Mouse (Mus musculus) spleen, postnatal 4 days (tissue): Measurements from ENCODE around the gene Sptb.
A peak's percentile ranks its signal among the peaks of the same experiment; 100 is the strongest.

Source experiments
- DNase-seq, 2 experiments: peaks; one replicate each; pipeline ENCODE4 v3.0.0; 2022; ENCODE audit warnings: low spot score in 2 of 2

Gene Sptb

GRCm38 (mm10) chr12:76576061-76576460 lies 134.3 kb downstream of the Sptb start:
- DNase-seq = no peak

DNA sequence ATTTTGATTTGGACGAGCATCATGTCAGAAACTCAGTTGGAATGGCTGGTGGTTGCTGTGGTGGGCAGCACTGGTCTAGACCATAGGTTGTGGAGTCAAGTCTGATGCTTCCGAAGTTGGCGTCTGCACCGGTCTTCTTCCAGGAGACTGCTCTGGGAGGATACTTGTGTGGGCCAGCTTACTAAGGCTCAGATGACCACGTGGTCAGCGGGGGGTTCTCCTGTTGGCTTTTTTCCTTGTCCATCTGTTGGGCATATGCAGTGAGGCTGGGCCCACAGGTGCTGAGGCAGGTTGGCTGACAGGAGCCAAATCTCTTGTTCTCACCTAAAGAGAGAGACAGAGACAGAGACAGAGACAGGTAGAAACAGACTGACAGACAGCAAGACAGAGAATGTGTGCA lies 135.5 kb downstream of the Sptb start:
- DNase-seq = no peak

DNA sequence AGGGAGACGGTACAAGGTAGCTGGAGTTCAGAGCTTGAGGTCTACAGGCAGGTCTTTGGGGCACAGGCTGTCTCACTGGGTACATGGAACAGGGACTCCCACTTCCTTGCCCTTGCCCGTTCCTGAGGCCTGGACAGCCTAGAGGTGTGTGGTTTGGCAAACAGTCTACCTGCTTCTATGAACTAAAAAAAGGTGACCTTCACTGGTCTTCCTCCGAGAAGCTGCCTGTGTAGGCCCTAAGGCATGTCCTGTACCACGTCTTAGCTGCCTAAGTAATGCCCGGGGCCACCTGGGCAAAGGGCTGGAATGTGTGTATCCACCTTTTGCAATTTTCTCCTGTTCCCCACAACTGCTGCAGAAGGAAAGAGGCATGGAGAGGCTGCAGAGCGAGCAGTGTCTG lies 137.0 kb downstream of the Sptb start:
- no peak for DNase-seq

DNA sequence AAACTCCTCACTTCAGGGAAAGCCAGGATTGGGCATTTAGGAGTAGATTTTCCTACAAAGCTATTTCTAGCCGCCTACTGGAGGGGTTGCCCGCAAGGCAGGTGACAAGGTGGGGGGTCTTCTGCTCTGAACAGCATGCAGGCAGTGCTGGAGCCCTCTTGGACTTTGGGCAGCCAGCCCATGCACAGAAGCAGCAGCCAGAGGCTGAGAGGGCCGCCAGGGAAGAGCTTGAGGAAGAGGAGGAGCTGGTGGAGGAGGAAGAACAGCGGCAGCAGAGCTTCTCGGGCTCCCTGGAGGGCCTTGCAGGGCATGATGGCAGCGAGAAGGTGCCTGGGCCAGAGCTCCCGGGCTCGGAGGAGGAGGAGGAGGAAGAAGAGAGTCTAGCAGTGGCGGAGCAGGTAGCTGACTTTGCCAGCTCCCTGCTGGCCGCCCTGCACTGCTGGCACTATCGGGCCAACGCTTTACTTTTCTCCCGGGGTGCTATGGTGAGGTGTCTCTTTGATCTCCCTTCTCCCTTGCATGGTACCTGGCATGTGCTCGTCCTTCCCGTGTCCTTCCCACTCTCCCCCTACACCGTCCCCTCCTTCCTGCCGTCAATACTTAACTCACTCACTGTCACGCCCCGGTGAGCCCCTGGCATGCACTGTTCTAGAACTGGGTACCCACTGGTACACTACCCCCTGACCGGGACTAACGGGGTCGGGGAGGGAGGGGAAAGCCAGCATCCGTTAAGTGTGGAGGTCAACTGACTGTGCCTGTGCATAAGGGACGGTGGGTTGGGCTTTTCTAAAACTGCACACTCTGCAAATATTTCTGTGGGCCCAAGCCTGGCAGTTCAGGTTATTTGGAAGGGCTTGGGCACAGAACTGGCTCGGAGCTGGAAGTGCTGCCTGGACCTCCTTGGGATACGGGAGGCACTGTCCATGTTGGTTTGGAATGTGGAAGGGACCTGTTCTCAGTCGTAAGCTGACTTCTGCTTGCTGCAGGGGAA lies 137.8 kb downstream of the Sptb start:
- DNase-seq = no peak

DNA sequence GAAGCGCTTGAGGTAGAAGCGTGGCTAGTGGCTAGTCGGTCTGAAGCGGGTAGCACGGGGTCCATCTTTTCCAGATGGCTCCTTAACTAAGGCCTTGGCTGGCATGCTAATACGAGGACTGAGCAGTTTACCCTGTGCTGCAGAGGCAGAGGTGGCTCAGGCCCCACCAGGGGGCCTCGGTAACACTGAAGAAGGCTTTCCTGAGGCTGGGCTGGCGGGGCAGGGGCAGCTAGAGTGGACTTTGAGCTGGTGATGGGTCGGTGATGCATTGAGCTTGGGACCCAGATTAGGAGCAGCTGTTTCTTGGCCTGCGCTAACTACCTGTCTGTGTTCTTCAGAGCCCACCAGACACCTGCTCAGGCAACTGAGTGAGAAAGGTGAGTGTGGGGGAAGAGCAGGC lies 139.1 kb downstream of the Sptb start:
- DNase-seq = no peak

- no peak for DNase-seq
These were observed 140.0 kb downstream of the Sptb start for GRCm38 (mm10) chr12:76570221-76570940.

DNA sequence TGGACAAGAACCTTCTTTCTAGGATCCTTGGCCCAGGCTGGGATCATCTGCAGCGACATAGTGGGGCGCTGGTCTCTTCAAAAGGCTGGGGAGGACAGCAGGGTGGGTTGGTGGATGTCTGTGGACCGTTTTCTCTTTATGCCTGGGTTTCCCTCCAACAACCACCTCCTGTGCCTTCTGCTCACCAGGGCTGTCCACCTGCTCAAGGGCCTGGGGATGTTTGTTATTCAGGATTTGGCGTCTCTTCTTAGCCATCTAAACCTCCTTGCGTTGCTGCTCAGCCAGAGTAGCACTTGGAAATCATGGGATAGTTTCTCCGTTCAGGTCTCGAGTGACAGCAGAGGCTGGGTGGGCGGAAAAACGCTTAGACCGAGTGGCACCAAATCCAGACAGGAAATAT lies 144.1 kb downstream of the Sptb start:
- DNase-seq = no peak

DNA sequence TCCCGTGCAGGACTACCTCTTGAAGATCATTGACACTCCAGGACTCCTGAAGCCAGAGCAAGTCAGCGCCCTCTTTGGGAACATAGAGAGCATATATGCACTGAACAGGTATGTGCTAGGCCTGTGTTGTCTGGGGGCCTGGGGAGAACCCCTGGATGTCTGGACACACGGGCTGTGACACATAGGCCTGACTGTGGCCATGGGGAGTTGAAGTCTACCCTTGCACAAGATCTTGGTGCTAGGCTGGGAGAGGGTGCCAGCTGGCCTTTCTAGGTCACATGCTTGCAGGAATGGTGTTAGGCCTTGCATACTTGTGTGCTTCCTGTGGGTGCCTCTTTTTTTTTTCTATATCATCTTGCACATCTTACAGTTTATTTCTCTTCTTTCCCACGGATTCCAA lies 148.2 kb downstream of the Sptb start:
- DNase-seq = no peak

GRCm38 (mm10) chr12:76558206-76558605 lies 152.1 kb downstream of the Sptb start:
- DNase-seq = no peak

GRCm38 (mm10) chr12:76556745-76557389 lies 153.5 kb downstream of the Sptb start:
- no peak for DNase-seq

- DNase-seq = no peak
These were observed 154.2 kb downstream of the Sptb start for GRCm38 (mm10) chr12:76556187-76556586.

DNA sequence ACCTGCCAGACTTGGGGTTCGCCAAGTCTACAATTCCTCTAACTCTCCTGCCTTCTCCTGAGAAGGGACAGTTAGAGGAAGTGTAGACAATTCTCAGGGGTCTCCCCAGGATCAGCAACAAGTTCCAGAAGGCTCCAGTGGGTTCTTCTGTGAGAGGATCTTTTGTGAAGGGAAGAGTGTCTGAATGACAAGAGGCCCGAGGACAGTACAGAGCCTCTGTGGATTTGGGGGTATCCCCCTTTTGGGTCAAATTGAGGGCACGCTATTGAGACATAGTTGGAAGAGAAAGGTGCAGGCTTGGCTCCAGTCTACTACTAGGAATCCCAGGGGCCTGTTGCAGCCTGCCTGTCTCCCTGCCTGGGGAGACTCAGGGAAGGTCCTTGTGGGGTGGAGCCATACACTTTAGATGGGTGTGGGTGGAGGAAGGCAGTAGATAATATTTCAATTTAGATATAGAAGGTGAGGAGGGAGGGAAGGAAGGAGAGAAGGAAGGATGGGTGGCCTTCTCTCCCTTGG lies 155.4 kb downstream of the Sptb start:
- DNase-seq = no peak

DNA sequence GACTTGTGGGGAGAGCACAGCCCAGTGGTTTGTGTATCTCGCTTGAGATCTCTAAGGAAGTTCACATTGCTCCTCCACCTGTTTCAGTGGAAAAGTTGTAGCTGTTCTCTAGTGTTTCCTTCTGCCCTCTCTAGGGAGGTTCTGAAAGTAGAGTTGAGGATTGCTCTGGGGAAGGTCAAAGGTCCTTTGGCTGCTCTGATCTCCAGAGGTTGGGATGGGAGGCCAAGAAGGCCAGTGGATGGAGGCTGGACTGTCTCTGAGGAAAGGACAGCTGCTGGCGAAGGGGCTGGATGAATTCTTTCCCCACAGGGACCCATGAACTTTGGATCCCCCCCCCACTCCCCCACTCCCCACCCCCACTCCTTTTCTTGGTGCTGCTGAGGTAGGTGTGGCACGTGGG lies 156.0 kb downstream of the Sptb start:
- DNase-seq = no peak

- DNase-seq = no peak
These were observed 156.4 kb downstream of the Sptb start for GRCm38 (mm10) chr12:76553917-76554316.

- DNase-seq = no peak
These were observed 157.4 kb downstream of the Sptb start for GRCm38 (mm10) chr12:76552958-76553357.

- peak; percentile 46 to 75 for DNase-seq
These were observed 158.0 kb downstream of the Sptb start for GRCm38 (mm10) chr12:76552321-76552720.

DNA sequence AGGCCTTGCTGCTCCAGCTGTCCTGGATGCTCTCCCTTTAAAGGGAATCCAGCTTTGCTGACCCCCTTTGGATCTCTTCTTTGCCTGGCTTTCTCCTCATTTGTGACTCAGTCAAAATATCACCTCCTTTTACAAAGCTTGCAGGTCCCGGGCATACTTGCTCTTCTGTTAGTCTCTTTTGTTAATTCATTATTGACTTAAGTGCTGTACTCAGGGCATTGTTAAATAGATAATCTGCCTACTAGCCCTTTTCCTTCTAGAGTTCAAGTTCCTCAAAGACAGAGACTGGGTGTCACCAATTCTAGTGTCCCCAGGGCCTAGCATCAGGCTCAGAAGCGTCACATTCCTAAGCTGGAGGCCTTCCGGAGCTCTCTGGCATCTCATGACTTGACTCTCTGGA lies 161.1 kb downstream of the Sptb start:
- no peak for DNase-seq

DNA sequence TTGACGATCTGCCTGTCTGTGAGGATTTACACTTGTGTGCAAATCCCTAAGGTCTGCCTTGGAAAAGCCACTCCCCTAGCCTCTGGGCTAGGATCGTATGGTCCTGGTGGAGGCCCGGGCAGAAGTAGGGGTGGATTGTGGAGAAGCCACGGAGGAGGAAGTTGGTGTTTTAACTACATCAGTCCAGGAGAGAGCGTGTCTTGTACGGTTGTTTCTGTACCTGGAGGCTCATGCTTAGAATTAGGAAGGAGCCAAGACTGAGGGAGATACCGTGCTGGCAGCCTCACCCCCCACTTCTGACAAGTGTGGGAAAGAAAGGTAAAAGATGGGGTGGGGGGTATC lies 162.3 kb downstream of the Sptb start:
- DNase-seq = no peak

DNA sequence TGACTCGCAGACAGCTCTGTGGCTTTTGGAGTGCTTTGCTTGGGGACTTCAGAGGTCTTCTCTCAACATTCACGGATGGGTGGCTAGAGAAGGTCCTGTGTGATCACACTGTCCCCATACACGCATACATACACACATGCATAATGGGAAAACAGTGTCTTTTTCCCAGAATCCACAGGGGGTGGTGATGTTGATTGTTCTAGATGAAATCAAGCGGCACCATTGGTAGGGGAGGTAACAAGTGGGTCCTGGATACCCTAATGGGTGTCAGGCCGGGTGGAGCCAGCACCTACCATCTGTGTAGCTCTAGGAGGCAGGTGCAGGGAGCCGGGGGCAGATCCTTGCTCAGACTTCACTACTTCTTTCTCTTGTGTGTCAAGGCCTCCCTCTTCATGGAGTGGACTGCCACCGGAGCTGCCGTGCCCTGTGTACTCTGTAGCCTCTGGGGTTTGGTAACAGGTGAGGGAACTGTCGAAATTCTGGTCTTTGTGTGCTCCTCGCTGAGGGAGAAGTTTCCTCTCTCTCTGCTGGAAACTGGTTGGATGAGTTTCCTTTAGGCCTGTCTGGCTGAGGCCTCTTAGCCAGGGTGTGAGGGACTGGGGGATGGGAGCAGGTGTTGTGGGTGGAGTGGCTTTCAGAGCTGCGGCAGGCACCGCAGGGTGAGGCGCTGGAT lies 162.8 kb downstream of the Sptb start:
- DNase-seq = no peak

GRCm38 (mm10) chr12:76546383-76547276 lies 163.7 kb downstream of the Sptb start:
- DNase-seq = no peak
